Mouse (Mus musculus): ENCODE measurements around the gene Lrrc71. TPM values are rescaled to one million over a fixed set of nuclear protein-coding genes. Genes with fewer than 3 reads are reported as not detected.

The Lrrc71 gene
- total RNA-seq (2021), result 1 to 10 TPM in 1 of 2 experiments, under 1 TPM in 1; 0.40 to 1.6 TPM

GRCm38 (mm10) chr3:87748431-87748830 is at the start of gene Lrrc71:
TSS of gene Lrrc71 (minus strand) at chr3:87748625.
- DNase-seq, result no peak

GRCm38 (mm10) chr3:87796736-87797334 is 48.4 kb upstream of the Lrrc71 start, which contains the start of gene Insrr:
TSS of gene Insrr (plus strand) at chr3:87796951.
- no peak for DNase-seq

GRCm38 (mm10) chr3:87795336-87796277 is 47.2 kb upstream of the Lrrc71 start:
- DNase-seq, result peak; percentile 27 to 34

GRCm38 (mm10) chr3:87794922-87795325 is 46.5 kb upstream of the Lrrc71 start, which contains the start of gene Ntrk1:
TSS of gene Ntrk1 (minus strand) at chr3:87795162.
- no peak for DNase-seq

- no peak for DNase-seq
These were observed 41.3 kb upstream of the Lrrc71 start for GRCm38 (mm10) chr3:87789768-87790167.

- no peak for DNase-seq
These were observed 40.8 kb upstream of the Lrrc71 start for GRCm38 (mm10) chr3:87789248-87789647.

GRCm38 (mm10) chr3:87785626-87786214 is 37.3 kb upstream of the Lrrc71 start:
- no peak for DNase-seq

GRCm38 (mm10) chr3:87785156-87785555 is 36.7 kb upstream of the Lrrc71 start:
- no peak for DNase-seq

- DNase-seq, result no peak
These were observed 35.0 kb upstream of the Lrrc71 start for GRCm38 (mm10) chr3:87783282-87784023.

- no peak for DNase-seq
These were observed 30.7 kb upstream of the Lrrc71 start for GRCm38 (mm10) chr3:87779086-87779485.

- DNase-seq, result no peak
These were observed 29.9 kb upstream of the Lrrc71 start for GRCm38 (mm10) chr3:87778283-87778682.

- no peak for DNase-seq
These were observed 22.7 kb upstream of the Lrrc71 start for GRCm38 (mm10) chr3:87771088-87771487.

GRCm38 (mm10) chr3:87770280-87770679 is 21.9 kb upstream of the Lrrc71 start:
- no peak for DNase-seq

GRCm38 (mm10) chr3:87769506-87769905 is 21.1 kb upstream of the Lrrc71 start:
- no peak for DNase-seq

- peak; percentile 39 to 44 for DNase-seq
These were observed 20.4 kb upstream of the Lrrc71 start for GRCm38 (mm10) chr3:87768844-87769243.

- no peak for DNase-seq
These were observed 20.0 kb upstream of the Lrrc71 start for GRCm38 (mm10) chr3:87768431-87768830.

- DNase-seq, result no peak
These were observed 19.3 kb upstream of the Lrrc71 start for GRCm38 (mm10) chr3:87767764-87768163.

- DNase-seq, result no peak
These were observed 17.9 kb upstream of the Lrrc71 start for GRCm38 (mm10) chr3:87766284-87766667.

GRCm38 (mm10) chr3:87765631-87766283 is 17.3 kb upstream of the Lrrc71 start:
- DNase-seq, result no peak

- DNase-seq, result no peak
These were observed 16.7 kb upstream of the Lrrc71 start for GRCm38 (mm10) chr3:87765091-87765490.

GRCm38 (mm10) chr3:87764506-87764905 is 16.1 kb upstream of the Lrrc71 start:
- DNase-seq, result no peak
